Mouse (Mus musculus) brain, embryonic 14.5 days (tissue): ENCODE data around the gene Crlf3. TPM values are rescaled to one million over a fixed set of nuclear protein-coding genes. Genes with fewer than 3 reads are reported as not detected.
"Not testable (repeated sequence)": the region's sequence is repeated elsewhere in the genome, so short reads cannot be mapped to it uniquely, and the experiment has no call there.

Experiments
- DNase-seq: peaks from one replicate; pipeline ENCODE4 v3.0.0-alpha.2; 2011; ENCODE audit warnings: low read depth
- CTCF ChIP-seq: fragments of 200-500 bp; IDR thresholded peaks from 2 replicates; pipeline ENCODE4 v1.5.1; 2012; ENCODE audit warnings: inconsistent platforms, mild to moderate bottlenecking, moderate library complexity, borderline replicate concordance; ENCODE audit not compliant: insufficient read depth, insufficient read length; ENCODE audit errors: extremely low read depth
- POLR2A ChIP-seq: fragments of 200-500 bp; IDR thresholded peaks from 2 replicates; pipeline ENCODE4 v1.6.1; 2012; ENCODE audit warnings: mild to moderate bottlenecking, inconsistent platforms, borderline replicate concordance; ENCODE audit not compliant: poor library complexity, insufficient read depth, insufficient read length, severe bottlenecking; ENCODE audit errors: extremely low read depth
- polyA plus RNA-seq: library from polyadenylated mRNA; depleted of rRNA; stranded (reverse); fragments of >200 nt; gene quantifications from 2 replicates; pipeline ENCODE4 v1.2.3, GENCODE M21; 2012

The Crlf3 gene
- polyA plus RNA-seq, 1 experiment: 12.4 TPM

DNA sequence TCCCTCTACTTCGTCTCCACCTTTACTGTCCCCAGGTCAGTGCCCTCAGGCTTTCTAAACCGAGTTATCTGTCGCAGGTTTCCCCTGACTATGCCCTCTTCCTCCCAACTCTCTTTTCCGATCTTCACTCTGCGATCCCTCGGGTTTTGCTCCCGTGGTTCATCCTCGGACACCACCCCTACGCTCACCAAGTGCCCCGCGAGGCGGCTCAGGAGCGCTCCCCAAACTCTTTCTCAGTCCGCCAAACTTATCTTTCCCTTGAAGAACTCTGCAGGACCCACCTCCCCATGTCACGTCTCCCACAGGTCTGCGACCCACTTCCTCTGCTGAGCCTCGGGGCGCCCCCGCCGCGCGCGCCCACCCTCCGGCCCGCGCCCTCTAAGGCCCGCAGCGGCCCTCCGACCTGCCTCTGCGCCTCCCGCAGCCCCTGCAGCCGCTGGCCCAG lies 388 bp downstream of the Crlf3 start:
- TF ChIP-seq CTCF: no peak
- TF ChIP-seq POLR2A: no peak
- DNase-seq: no peak

DNA sequence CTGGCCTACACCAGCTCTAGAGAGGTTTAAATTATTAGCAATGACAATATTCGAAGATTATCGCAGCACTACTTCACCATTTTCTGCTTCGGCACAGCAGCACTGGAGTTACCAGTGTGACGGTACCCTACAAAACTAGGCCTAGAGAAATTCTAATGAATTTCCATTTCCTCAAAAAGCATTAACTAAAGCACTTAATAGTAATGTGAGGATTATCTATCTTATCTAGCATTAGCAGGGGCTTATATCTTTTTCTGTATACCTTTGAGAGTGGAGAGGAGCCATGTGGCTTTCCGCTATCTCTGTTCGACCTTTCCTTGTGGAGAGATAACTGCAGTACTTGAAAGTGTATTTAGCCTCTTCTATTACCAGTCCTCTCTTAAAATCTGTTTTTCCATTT lies 1.0 kb downstream of the Crlf3 start:
- no peak for DNase-seq
- TF ChIP-seq POLR2A (no peak), CTCF (no peak)

DNA sequence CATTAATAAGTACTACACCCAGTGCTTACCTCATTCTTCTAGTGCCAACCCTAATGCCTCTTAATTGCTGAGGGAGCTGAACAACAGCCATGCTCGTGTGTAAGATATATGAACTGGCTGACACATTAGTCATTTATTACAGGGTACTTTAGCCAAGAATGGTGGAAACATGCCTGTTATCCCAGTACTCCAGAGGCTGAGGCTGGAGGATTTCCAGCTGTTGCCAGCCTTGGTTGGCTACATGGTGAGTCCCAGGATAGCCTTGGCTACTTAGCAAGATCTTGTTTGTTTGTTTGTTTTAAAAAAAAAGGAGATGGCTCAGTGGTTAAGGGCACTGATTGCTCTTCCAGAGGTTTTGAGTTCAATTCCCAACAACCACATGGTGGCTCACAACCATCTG lies 2.0 kb downstream of the Crlf3 start:
- DNase-seq: peak; percentile 13
- TF ChIP-seq POLR2A (no peak), CTCF (no peak)

DNA sequence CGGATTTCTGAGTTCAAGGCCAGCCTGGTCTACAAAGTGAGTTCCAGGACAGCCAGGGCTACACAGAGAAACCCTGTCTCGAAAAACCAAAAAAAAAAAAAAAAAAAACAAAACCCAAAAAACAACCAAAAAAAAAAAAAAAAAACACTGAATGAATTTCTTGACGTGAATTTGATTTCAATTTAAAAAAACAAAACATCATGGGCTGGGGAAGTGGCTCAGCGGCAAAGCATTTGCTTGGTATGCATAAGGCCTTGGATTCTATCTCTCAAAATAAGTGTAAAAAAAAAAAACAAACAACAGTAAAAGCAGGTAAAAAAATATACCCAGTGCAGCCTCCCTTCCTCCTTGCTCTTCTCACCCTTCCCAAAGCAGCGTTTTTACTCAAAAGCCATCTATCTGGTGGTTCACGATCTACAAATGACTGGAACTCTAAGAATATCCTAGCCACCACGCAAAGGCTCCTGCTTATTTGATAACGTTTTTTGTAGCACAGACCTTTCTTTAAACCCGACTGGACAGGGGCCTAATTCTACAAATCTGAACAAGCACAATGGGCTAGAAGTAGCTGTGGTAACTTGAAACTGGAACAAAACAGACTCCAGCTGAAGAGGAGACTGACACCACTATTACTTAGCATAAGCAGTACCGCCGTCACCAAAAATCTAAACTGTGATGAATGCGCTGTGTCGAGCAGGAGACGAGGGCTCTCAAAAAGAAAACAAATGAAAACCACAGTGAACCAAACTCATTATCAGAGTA lies 2.8 kb downstream of the Crlf3 start:
- TF ChIP-seq POLR2A (no peak), CTCF (no peak)
- peak; percentile 25 for DNase-seq

DNA sequence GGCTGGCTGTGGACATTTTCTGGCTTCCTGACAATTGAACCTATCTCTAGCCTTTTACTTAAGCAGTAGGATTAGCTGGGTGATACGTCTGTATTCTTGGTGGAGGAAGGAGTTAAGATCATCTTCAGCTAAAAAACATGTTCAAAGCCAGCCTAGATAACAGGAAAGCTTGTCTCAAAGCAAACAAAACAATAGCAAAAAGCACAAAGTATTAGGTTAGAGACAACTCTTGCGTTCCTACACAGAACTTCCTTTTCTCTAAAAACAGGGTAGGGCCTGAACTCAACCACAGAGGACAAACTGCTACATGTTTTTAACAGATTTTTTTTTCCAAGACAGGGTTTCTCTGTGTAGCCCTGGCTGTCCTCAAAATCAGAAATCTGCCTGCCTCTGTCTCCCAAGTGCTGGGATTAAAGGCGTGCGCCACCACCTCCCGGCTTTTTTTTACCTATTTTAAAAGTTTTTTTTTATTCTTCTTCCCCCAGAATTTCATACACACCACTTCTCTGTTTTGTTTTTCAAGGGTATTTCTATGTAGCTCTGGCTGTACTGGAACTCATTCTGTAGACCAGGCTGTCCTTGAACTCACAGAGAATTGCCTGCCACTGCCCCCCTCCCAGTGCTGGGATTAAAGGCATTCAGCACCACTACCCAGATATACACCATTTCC lies 5.0 kb downstream of the Crlf3 start:
- TF ChIP-seq CTCF: no peak
- no peak for TF ChIP-seq POLR2A
- DNase-seq: no peak

DNA sequence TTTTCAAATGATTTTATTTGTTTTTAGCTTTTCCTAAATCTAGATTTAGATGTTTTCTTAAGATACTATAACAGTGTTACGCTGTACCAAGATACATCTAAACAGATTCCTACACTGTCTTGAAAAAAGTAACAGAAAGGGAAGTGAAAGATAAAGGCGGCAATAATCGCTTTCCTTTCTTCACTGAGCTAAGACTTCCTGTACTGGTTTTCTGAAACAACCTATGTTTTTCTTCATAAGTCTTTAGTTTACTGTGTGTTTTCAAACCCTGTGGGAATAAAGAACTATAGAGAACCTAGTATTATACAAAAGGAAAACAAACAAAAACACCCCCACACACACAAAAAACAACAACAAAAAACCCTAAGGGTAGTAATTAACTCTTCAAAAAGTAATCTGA lies 8.4 kb downstream of the Crlf3 start:
- TF ChIP-seq CTCF (no peak), POLR2A (no peak)

DNA sequence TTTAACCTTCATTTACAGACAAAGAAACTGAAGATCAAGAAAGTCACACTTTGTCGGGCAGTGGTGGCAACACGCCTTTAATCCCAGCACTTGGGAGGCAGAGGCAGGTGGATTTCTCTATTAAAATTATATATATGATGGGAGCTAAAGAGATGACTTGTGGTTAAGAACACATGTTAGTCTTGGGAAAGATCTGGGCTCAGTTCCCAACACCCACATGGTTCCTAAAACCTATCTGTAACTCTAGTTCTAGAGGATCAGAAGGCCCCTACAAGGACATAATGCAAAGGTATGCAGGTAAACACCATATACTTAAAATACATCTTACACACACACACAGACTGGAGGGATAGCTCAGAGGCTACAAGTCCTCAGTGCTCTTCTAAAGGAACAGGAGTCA lies 9.8 kb downstream of the Crlf3 start:
- no peak for DNase-seq
- no peak for TF ChIP-seq POLR2A
- no peak for TF ChIP-seq CTCF

More for the DNA sequence above, 8.4 kb downstream of the Crlf3 start:
- DNase-seq: no peak

DNA sequence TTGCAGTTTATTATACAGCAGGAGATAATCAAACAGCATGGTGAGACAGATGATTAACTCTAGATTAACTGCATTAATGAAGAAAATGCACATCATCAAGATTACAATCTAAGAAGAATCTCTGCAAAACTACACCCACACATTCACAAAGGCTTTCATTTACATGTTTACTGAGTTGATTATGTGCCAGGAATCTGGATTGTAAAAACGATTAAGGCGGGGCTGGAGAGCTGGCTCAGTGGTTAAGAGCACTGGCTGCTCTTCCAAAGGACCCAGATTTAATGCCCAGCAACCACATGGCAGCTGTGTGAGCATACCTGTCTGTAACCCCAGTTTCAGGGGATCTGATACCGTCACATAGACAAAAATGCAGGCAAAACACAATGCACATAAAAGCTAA lies 11.0 kb downstream of the Crlf3 start:
- TF ChIP-seq CTCF: no peak
- no peak for TF ChIP-seq POLR2A
- peak; percentile 32 for DNase-seq

DNA sequence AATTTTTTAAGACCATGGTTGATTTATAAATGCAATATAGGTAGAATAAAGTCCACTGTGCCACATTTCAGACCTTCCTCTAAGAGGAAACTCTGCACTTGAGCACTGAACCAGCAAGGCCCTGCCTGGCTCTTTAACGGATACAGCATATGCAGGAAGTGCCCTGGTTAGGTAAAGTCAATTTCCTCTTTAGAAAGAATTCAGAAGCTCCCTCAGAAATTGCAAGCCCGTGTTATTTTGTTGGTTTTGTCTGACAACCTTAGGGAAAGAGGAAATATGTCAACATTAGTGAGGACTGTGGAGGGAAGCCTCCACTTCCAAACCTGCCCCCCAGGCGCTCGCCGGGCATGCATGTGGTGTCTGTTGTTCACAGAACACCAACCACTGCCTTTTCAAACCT lies 13.2 kb downstream of the Crlf3 start:
- TF ChIP-seq CTCF: no peak
- TF ChIP-seq POLR2A: no peak
- DNase-seq: no peak

DNA sequence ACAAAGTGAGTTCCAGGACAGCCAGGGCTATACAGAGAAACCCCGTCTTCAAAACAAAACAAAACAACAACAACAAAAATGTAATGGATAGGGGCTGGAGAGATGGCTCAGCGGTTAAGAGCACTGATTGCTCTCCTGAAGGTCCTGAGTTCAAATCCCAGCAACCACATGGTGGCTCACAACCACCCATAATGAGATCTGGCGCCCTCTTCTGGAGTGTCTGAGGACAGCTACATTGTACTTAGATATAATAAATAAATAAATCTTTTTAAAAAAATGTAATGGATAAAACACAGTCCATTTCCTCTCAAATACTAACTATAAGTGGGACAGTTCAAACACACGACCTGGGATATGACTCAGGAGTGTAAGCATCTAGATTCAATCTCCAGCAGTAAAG lies 14.4 kb downstream of the Crlf3 start:
- DNase-seq: not testable (repeated sequence)

DNA sequence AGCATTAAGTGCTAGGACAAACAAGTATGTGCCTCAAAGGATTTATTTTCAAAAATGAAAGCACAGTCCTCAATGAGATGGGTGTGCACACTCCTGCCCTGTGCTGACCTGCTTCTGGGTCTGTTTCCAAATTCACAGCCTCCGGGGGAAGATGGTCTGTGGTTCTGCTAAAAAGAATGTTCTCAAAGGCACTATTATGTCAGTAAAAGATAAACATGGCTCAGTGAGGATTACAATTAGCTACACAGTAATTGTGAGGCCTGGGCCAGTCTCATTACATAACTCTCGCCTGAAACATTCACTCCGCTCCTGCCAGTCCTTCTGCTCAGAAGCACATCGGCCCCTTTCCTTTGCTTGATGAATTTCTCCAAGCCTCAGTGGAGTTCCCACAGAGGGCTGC lies 18.6 kb downstream of the Crlf3 start:
- peak; percentile 64 for DNase-seq
- TF ChIP-seq CTCF: no peak
- TF ChIP-seq POLR2A: no peak

DNA sequence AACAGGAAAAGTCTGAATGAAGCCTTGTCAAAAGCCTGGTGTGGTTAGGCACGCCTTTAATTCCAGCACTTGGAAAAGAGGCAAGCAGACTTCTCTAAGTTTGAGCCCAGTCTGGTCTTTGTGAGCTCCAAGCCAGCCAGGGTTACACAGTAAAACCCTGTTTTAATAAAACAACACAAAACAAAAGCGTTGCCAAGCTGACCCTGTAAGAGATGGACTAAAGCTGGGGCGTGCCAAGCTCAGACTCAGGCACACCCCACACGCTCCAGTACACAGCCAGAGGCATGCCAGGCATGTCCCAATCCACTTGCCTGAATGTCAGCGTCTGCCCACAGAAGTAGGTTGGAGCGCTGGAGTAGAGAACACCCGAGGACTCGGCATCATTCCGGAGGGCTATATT lies 24.6 kb downstream of the Crlf3 start:
- no peak for DNase-seq
- TF ChIP-seq CTCF (no peak), POLR2A (no peak)
